19 mouse cellular contexts compared by ENCODE assay signal in the genomic region with DNA sequence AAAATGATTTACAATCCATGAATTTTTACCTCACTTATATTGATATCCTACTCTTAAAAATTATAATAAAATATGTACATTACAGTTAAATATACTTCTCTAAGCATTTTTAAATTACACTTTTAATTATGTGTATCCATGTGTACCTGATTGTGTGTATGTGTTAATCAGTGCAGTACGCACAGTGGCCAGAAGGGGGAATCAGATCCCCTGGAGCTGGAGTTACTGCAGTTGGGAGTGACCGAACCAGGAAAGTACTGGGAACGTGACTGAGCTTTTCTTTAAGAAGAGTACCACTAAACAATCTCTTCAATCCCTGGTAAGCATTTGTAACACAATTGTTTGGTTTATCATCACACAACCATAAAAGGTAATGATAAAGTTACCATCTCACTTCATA.
DNase-seq lines count a peak whose midpoint lies in the region; ATAC-seq and TF ChIP-seq lines count a peak whose summit lies in the region.
"Had no signal": no experiment of that assay in that cellular context is flagged by ENCODE, and none has a peak within 500 bp of the region (broad histone marks: within the 10 kb centered on the region; RNA-seq: fewer than 3 reads in every experiment).

No protein-coding gene starts in this region.

- H3K9ac ChIP-seq in heart, adult 2 months (ENCODE audit: low read depth, low read length): no peak overlapping the region
- no peak overlapping the region for H3K9ac ChIP-seq in liver, embryonic 14.5 days (replicated peaks)
- H3K9ac ChIP-seq in liver, embryonic 11.5 days (ENCODE audit: low read depth, low read length): no peak overlapping the region
- no peak overlapping the region for H3K9ac ChIP-seq in ES-Bruce4 (ENCODE audit: low read depth, poor library complexity, severe bottlenecking)
- H3K9ac ChIP-seq: hindbrain, embryonic 12.5 days; neural tube, embryonic 15.5 days had no signal

- H3K27ac ChIP-seq in heart, adult 2 months: no peak overlapping the region
- no peak overlapping the region for H3K27ac ChIP-seq in liver, embryonic 14.5 days
- H3K27ac ChIP-seq in liver, embryonic 11.5 days (ENCODE audit: low read depth, low read length): no peak overlapping the region
- H3K27ac ChIP-seq in ES-Bruce4 (ENCODE audit: insufficient read depth, low read length): no peak overlapping the region
- H3K27ac ChIP-seq: embryonic facial prominence, embryonic 10.5 days; hindbrain, embryonic 12.5 days; limb, embryonic 10.5 days; neural tube, embryonic 15.5 days had no signal

- no peak overlapping the region for H3K4me2 ChIP-seq in liver, embryonic 14.5 days (ENCODE audit: low read depth)
- no peak overlapping the region for H3K4me2 ChIP-seq in liver, embryonic 11.5 days
- H3K4me2 ChIP-seq: hindbrain, embryonic 12.5 days; neural tube, embryonic 15.5 days had no signal

- H3K79me2 ChIP-seq in heart, adult 2 months (replicated peaks; ENCODE audit: control insufficient read depth, insufficient read depth, low read length): no peaks in the 10 kb centered on the region

- no peak overlapping the region for H3K4me3 ChIP-seq in heart, adult 2 months
- no peak overlapping the region for H3K4me3 ChIP-seq in liver, embryonic 14.5 days (ENCODE audit: insufficient read depth in 1 of 2, low read depth in 2 of 2, low read length in 2 of 2)
- H3K4me3 ChIP-seq in liver, embryonic 11.5 days (ENCODE audit: low read depth, low read length): no peak overlapping the region
- no peak overlapping the region for H3K4me3 ChIP-seq in ES-Bruce4 (ENCODE audit: low read depth, low read length)
- H3K4me3 ChIP-seq: embryonic facial prominence, embryonic 10.5 days; hindbrain, embryonic 12.5 days; limb, embryonic 10.5 days; myocyte; neural tube, embryonic 15.5 days had no signal

- 98% methylated on average over 3 of the region's 3 CpGs for WGBS in heart, adult 2 months
- WGBS in liver, embryonic 14.5 days (ENCODE audit: insufficient replicate concordance): 70% methylated on average over 3 of the region's 3 CpGs
- 88% methylated on average over 3 of the region's 3 CpGs for WGBS in liver, embryonic 11.5 days

- H3K36me3 ChIP-seq in heart, adult 2 months (ENCODE audit: control insufficient read depth, insufficient read depth, low read length): no peaks in the 10 kb centered on the region
- H3K36me3 ChIP-seq in liver, embryonic 14.5 days (replicated peaks; ENCODE audit: control insufficient read depth, insufficient read depth, low read depth): no peaks in the 10 kb centered on the region
- no peaks in the 10 kb centered on the region for H3K36me3 ChIP-seq in liver, embryonic 11.5 days (ENCODE audit: control insufficient read depth, insufficient read depth, low read length)
- H3K36me3 ChIP-seq in ES-Bruce4 (ENCODE audit: control insufficient read depth, insufficient read depth, low read length, poor library complexity, severe bottlenecking): no peaks in the 10 kb centered on the region
- H3K36me3 ChIP-seq: embryonic facial prominence, embryonic 10.5 days; hindbrain, embryonic 12.5 days; limb, embryonic 10.5 days; neural tube, embryonic 15.5 days had no signal

- TF ChIP-seq CTCF in heart, adult 2 months (IDR thresholded peaks at IDR 0.05): peak; percentile 48
- TF ChIP-seq CTCF in liver, embryonic 14.5 days (IDR thresholded peaks at IDR 0.05; ENCODE audit: low read depth): peak; percentile 38
- peak; percentile 22 for TF ChIP-seq CTCF in ES-Bruce4 (IDR thresholded peaks at IDR 0.05; ENCODE audit: low read depth, low read length)

- H3K4me1 ChIP-seq in heart, adult 2 months (ENCODE audit: control insufficient read depth, insufficient read depth, low read length): no peaks in the 10 kb centered on the region
- H3K4me1 ChIP-seq in liver, embryonic 14.5 days (replicated peaks; ENCODE audit: control insufficient read depth in 2 of 2, insufficient read depth in 2 of 2, low read length in 1 of 2): peaks cover 0 to 3% of the 10 kb centered on the region in 2 experiments; a peak in 1 of 4 replicates
- H3K4me1 ChIP-seq in liver, embryonic 11.5 days (replicated peaks; ENCODE audit: control insufficient read depth, insufficient read depth, low read length): no peaks in the 10 kb centered on the region; the same call in 1 of the 2 replicates
- no peaks in the 10 kb centered on the region for H3K4me1 ChIP-seq in ES-Bruce4 (ENCODE audit: control insufficient read depth, insufficient read depth, low read length)

- H3K9me3 ChIP-seq in liver, embryonic 14.5 days (ENCODE audit: control insufficient read depth, low read length): no peaks in the 10 kb centered on the region
- H3K9me3 ChIP-seq in liver, embryonic 11.5 days (ENCODE audit: control insufficient read depth, low read length): no peaks in the 10 kb centered on the region
- 0 out of 2 replicates have a peak, but pooled peaks cover 5% of the 10 kb centered on the region for H3K9me3 ChIP-seq in ES-Bruce4 (replicated peaks; ENCODE audit: control insufficient read depth, insufficient read depth, low read length, poor library complexity, severe bottlenecking)
- H3K9me3 ChIP-seq: embryonic facial prominence, embryonic 10.5 days; hindbrain, embryonic 12.5 days; limb, embryonic 10.5 days; neural tube, embryonic 15.5 days had no signal

- DNase-seq in heart, adult 2 months: no peak
- no peak for DNase-seq in heart, postnatal 36 days
- no peak for DNase-seq in liver, embryonic 14.5 days (ENCODE audit: low read depth in 3 of 3, low spot score in 3 of 3)
- no peak for DNase-seq in liver, embryonic 11.5 days (ENCODE audit: low spot score)
- DNase-seq in ZHBTc4 (ENCODE audit: low read depth, low spot score): peak; percentile 78
- no peak for DNase-seq in heart, postnatal 10 days
- DNase-seq: cerebellum, adult 8-10 months; gastrocnemius, postnatal 14 days; kidney, postnatal 10 days; lung, postnatal 10 days; midbrain, embryonic 14.5 days; right cerebral cortex, postnatal 14 days; spleen, adult 18-20 months had no signal

- ATAC-seq in liver, embryonic 14.5 days (ENCODE audit: insufficient read depth): no peak
- ATAC-seq in liver, embryonic 11.5 days (replicated peaks; ENCODE audit: low FRiP score): no peak

- H3K27me3 ChIP-seq in heart, adult 2 months (ENCODE audit: control insufficient read depth, insufficient read depth, low read length): no peaks in the 10 kb centered on the region
- no peaks in the 10 kb centered on the region for H3K27me3 ChIP-seq in liver, embryonic 14.5 days (ENCODE audit: control insufficient read depth, insufficient read depth, low read length)
- no peaks in the 10 kb centered on the region for H3K27me3 ChIP-seq in liver, embryonic 11.5 days (replicated peaks; ENCODE audit: control insufficient read depth, insufficient read depth, low read length)
- H3K27me3 ChIP-seq in ES-Bruce4 (ENCODE audit: control insufficient read depth, insufficient read depth, low read length, poor library complexity, severe bottlenecking): no peaks in the 10 kb centered on the region
- H3K27me3 ChIP-seq: hindbrain, embryonic 12.5 days; neural tube, embryonic 15.5 days had no signal

- TF ChIP-seq EP300 in heart, adult 2 months (IDR thresholded peaks at IDR 0.05; ENCODE audit: insufficient read depth, low read depth, low read length): no peak
- TF ChIP-seq EP300 in liver, embryonic 14.5 days (IDR thresholded peaks at IDR 0.05; ENCODE audit: low read depth): no peak
- no peak for TF ChIP-seq EP300 in ES-Bruce4 (IDR thresholded peaks at IDR 0.05; ENCODE audit: insufficient read depth, low read depth, low read length)

- TF ChIP-seq POLR2A in heart, adult 2 months (IDR thresholded peaks at IDR 0.05; ENCODE audit: insufficient read depth, low read depth, low read length): no peak
- no peak for TF ChIP-seq POLR2A in ES-Bruce4 (IDR thresholded peaks at IDR 0.05; ENCODE audit: insufficient read depth, low read length)

- intact Hi-C loops in heart, adult 2 months (cut with DNase I): no loop called here
- intact Hi-C loops in heart, postnatal 36 days (cut with DNase I): no loop called here
- intact Hi-C loops in heart, postnatal 10 days (cut with DNase I): no loop called here
